Mouse (Mus musculus) erythroblast, embryonic 14.5 days (primary cell): ENCODE results near the gene 1700010I14Rik. TPM values are rescaled to one million over a fixed set of nuclear protein-coding genes. Genes with fewer than 3 reads are reported as not detected.

Experiments used
- H3K27me3 ChIP-seq: 2 replicates; pipeline ENCODE4 v1.6.1; 2012; ENCODE audit warnings: inconsistent platforms; ENCODE audit not compliant: control insufficient read depth
- H3K36me3 ChIP-seq: 2 replicates; pipeline ENCODE4 v1.6.1; 2012; ENCODE audit warnings: mild to moderate bottlenecking, inconsistent platforms; ENCODE audit not compliant: control insufficient read depth
- H3K4me1 ChIP-seq: 2 replicates; pipeline ENCODE4 v1.6.1; 2012; ENCODE audit warnings: inconsistent platforms; ENCODE audit not compliant: control insufficient read depth
- H3K4me3 ChIP-seq: replicated peaks from 2 replicates; pipeline ENCODE3; 2012; ENCODE audit warnings: moderate library complexity, mild to moderate bottlenecking, inconsistent platforms
- H3K9me3 ChIP-seq: 2 replicates; pipeline ENCODE4 v1.6.1; 2012; ENCODE audit warnings: low read length, inconsistent platforms, mixed read lengths; ENCODE audit not compliant: control insufficient read depth
- GATA1 ChIP-seq: IDR thresholded peaks from 2 replicates; pipeline ENCODE4 v1.6.1; 2012; ENCODE audit warnings: low read length, inconsistent platforms, mixed read lengths
- TAL1 ChIP-seq: IDR thresholded peaks from 3 replicates; pipeline ENCODE4 v1.6.1; 2012; ENCODE audit warnings: low read length, inconsistent platforms, mixed read lengths
- polyA plus RNA-seq: library from polyadenylated mRNA; stranded (reverse); fragments of >175 nt; gene quantifications from 2 replicates; pipeline ENCODE4 v1.2.3, GENCODE M21; 2012

1700010I14Rik gene
- polyA plus RNA-seq, 1 experiment = not detected

DNA sequence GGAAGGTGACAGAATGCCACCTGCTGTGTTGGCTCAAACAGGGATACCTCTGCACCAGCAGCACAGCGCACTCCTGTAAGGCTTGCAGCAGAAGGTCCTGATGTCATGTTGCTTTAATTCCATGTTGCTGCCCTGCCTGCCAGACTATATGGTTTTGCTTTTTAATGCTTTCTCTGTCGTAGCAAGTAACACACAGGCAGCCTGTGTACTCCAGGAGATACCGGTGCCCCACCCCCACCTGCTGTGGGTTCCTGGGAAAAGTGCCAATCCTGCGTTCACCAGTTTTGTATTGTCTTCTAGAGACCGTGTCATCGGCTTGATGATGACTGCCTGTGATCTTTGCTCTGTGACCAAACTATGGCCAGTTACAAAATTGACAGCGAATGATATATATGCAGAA lies 13.7 kb upstream of the 1700010I14Rik start:
- Histone ChIP-seq H3K4me3 (no peak overlapping the region), H3K9me3 (no peaks in the 10 kb centered on the region), H3K4me1 (no peaks in the 10 kb centered on the region), H3K27me3 (no peaks in the 10 kb centered on the region), H3K36me3 (no peaks in the 10 kb centered on the region)
- no peak for TF ChIP-seq TAL1
- TF ChIP-seq GATA1 = no peak

DNA sequence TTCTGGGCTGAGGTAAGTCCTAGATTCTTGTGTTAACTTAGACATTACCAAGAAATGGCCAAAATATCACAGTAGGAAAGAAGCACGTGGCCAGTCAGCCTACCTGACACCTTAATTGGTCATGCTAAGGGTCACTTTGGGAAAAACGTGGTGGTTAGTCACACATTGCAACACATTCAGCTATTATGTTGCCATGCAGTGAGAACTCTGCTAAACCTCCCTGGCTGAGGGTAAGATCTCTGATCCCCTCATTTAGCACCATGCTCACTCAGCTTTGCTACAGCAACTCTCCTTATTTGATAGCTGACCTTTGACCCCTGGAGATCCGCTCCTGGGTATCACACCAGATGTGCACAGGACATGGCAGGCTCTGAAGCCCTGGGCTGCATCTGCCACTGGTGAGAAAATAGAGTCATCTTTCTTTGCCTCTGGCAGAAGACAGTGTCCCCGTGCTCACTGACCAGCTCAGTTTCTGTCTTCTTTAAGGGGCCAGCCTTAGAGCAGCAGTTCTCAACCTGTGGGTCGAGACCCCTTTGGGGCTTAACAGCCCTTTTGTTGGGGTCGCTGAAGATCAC lies 13.2 kb upstream of the 1700010I14Rik start:
- H3K4me3 ChIP-seq = no peak overlapping the region
- H3K9me3 ChIP-seq = no peaks in the 10 kb centered on the region
- H3K36me3 ChIP-seq = no peaks in the 10 kb centered on the region
- H3K27me3 ChIP-seq = no peaks in the 10 kb centered on the region
- H3K4me1 ChIP-seq = no peaks in the 10 kb centered on the region
- no peak for TF ChIP-seq TAL1
- no peak for TF ChIP-seq GATA1

DNA sequence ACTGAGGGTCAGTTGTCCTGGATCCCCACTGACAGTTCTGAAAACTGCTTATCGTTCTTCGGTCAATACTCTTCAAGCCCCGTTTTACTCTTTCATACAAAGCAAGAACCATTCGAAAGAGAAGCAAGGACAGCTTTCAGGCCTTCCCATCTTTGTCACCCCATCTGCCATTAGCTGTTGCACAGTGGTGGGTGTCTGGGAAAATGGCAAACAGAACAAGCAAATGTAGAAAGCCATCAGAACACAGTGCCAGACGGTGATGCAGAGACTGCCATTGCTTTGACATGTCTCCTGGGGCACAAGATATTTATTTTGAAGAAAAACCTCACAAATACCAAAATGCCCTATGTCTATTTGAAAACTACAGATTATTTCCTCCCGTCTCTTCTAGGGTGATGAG lies 11.4 kb upstream of the 1700010I14Rik start:
- Histone ChIP-seq H3K27me3 (no peaks in the 10 kb centered on the region), H3K4me3 (no peak overlapping the region), H3K9me3 (no peaks in the 10 kb centered on the region), H3K36me3 (no peaks in the 10 kb centered on the region), H3K4me1 (no peaks in the 10 kb centered on the region)
- TF ChIP-seq TAL1 = no peak
- no peak for TF ChIP-seq GATA1

DNA sequence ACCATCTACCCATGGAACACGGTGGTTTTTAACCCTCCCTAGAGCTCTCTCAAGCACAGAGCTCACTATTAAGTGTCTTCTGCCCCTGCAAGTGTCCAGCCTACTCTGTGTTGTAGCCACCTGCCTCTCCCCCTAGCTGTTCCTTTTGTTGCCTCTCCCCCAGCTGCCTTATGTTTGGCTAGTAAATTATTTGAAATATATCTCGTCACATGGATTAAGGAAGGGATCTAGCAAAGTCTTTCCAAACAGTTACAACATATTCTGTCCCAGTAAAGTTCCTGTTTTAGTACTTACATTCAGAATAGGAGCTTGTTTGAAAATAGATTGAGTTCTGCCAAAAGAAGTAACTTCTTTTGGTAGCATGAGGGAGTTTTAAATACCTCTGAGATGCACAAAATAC lies 10.9 kb upstream of the 1700010I14Rik start:
- H3K36me3 ChIP-seq = no peaks in the 10 kb centered on the region
- no peak overlapping the region for H3K4me3 ChIP-seq
- no peak for TF ChIP-seq GATA1
- no peak for TF ChIP-seq TAL1
- no peaks in the 10 kb centered on the region for H3K4me1 ChIP-seq
- H3K9me3 ChIP-seq = no peaks in the 10 kb centered on the region
- no peaks in the 10 kb centered on the region for H3K27me3 ChIP-seq

DNA sequence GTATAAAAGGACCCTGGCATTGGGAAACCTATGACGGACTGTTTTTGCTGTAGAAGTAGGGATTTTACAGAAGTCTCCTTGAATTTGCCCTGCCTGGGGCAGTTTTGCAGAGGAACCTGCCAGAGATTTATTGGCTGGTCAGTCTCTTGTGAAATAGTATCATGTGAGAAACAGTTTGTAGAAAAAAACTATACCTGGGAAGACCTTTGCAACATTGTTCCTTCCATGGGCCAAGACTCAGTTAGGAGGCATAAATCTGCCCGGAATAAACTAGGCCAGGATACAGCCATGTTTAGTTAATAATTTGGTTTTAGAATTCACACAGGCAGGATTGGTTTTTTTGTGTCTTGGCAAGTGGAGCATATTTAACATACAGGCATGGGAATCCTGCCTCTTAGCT lies 4.6 kb upstream of the 1700010I14Rik start:
- TF ChIP-seq GATA1 (no peak), TAL1 (no peak)
- Histone ChIP-seq H3K4me3 (no peak overlapping the region), H3K36me3 (no peaks in the 10 kb centered on the region), H3K9me3 (no peaks in the 10 kb centered on the region), H3K27me3 (no peaks in the 10 kb centered on the region), H3K4me1 (peaks cover 7% of the 10 kb centered on the region)

DNA sequence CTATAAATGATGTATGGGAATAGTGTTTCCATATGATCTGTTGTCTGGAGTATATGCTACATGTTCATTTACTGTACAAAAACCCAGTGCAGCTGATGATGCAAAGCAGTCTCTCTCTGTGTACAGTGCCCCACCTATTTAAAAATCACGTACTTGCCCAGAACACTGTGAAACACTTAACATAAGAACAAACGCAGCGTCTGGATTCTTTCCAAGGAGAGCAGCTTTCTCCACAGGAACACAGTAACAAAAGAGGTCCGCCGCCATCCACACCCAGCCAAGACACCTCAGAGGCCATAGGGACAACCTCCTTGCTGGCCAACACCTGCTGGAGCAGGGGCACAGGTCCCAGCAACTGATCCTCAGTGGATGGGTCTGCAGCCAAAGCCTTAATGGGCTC lies 2.4 kb upstream of the 1700010I14Rik start:
- no peaks in the 10 kb centered on the region for H3K36me3 ChIP-seq
- TF ChIP-seq TAL1 (no peak), GATA1 (no peak)
- H3K9me3 ChIP-seq = no peaks in the 10 kb centered on the region
- H3K4me3 ChIP-seq = no peak overlapping the region
- H3K4me1 ChIP-seq = peaks cover 10% of the 10 kb centered on the region
- no peaks in the 10 kb centered on the region for H3K27me3 ChIP-seq

DNA sequence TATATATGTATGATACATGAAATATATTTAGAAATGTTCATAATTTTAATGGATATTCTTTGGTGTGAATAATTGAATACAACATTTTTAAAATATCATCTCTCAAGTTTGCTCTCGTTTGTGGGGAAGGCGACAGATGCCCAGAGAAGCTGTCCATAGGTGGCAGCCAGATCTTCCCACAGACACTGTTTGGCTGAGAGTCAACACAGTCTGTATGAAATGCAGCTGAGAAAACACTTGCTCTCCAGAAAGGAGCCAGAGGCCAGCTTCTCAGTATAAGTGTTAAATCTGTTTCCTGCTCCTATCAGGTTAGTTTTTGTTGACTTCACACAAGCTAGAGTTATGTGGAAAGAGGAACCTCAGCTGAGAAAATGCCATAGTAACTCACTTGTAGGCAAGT lies 1.6 kb upstream of the 1700010I14Rik start:
- H3K4me3 ChIP-seq = no peak overlapping the region
- H3K36me3 ChIP-seq = no peaks in the 10 kb centered on the region
- H3K27me3 ChIP-seq = no peaks in the 10 kb centered on the region
- H3K9me3 ChIP-seq = no peaks in the 10 kb centered on the region
- TF ChIP-seq TAL1 = no peak
- TF ChIP-seq GATA1 = no peak
- peaks cover 10% of the 10 kb centered on the region for H3K4me1 ChIP-seq

DNA sequence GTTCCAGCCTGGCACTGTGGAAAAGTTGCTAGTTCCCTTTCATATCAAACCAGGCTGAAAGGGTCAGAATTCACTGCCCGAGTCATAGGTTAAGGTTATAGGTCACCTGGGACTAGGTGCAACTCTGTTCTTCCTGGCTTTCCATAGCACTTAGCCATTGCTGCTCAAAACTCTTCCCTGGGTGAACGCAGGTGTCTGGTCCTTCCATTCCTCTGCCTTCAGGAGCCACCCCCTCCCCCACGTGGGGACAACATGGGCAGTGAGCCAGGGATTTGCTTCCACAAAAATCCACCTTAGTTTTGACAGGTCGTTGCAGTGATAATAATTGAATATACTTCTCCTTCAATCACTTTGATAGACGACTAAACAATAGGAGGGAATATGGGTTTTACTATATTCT lies 764 bp upstream of the 1700010I14Rik start:
- Histone ChIP-seq H3K9me3 (no peaks in the 10 kb centered on the region), H3K27me3 (no peaks in the 10 kb centered on the region), H3K36me3 (no peaks in the 10 kb centered on the region), H3K4me1 (peaks cover 10% of the 10 kb centered on the region), H3K4me3 (no peak overlapping the region)
- no peak for TF ChIP-seq TAL1
- no peak for TF ChIP-seq GATA1

DNA sequence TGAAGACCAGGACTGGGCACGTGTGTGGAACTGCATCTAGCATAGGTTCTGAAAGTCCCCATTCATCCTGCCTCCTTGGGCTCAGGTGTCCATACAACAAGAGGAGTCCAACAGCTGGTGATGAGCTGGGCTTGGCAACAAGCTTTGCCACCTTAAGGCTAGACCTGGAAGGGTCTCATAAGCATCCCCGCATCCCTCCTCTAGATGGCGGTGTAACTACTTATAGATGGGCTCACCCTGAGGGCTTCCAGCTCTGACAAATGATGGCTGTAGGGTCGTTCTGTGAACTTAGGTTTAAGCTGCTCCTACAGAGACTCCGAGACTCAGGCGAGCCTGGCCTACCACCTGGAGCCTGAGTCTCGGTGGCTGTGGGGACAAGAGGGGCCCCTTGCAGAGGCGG lies 3.0 kb downstream of the 1700010I14Rik start:
- TF ChIP-seq TAL1 (no peak), GATA1 (no peak)

DNA sequence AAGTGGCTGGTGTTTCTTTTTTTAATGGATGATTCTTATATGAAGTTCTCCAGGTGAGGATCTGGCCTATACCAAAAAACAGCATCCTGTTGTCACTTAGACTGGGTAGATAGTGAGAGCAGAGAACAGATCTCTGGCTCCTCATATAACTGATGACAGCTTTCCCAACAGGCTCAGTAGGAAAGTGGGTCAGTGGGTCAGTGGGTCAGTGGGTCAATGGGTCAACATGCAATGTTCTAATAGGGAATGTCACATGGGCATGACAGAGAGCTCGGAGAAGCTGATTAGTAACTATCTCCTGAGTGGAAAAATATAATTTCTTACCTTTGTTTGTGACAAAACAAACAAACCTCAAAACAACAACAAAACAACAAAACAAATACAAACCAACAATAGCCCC lies 7.2 kb downstream of the 1700010I14Rik start:
- H3K27me3 ChIP-seq = no peaks in the 10 kb centered on the region
- no peak overlapping the region for H3K4me3 ChIP-seq
- TF ChIP-seq GATA1 (no peak), TAL1 (no peak)
- no peaks in the 10 kb centered on the region for H3K9me3 ChIP-seq
- no peaks in the 10 kb centered on the region for H3K36me3 ChIP-seq
- no peaks in the 10 kb centered on the region for H3K4me1 ChIP-seq

More for the DNA sequence above, 3.0 kb downstream of the 1700010I14Rik start:
- Histone ChIP-seq H3K4me1 (peaks cover 10% of the 10 kb centered on the region), H3K27me3 (no peaks in the 10 kb centered on the region), H3K36me3 (no peaks in the 10 kb centered on the region), H3K4me3 (no peak overlapping the region), H3K9me3 (no peaks in the 10 kb centered on the region)
